Mouse (Mus musculus): ENCODE results near the gene Trub1. TPM values are rescaled to one million over a fixed set of nuclear protein-coding genes. Genes with fewer than 3 reads are reported as not detected.

Gene Trub1
- total RNA-seq, 4 experiments from 2014 or later, result 2.1 to 6.7 (median 5.4) TPM

- no peak for DNase-seq (ENCODE audit: low spot score)
Observed at GRCm38 (mm10) chr19:57441501-57441900, 11.2 kb upstream of the Trub1 start.

- DNase-seq (ENCODE audit: low spot score), result no peak
Observed at GRCm38 (mm10) chr19:57442936-57443657, 9.6 kb upstream of the Trub1 start.

GRCm38 (mm10) chr19:57445049-57445448, 7.7 kb upstream of the Trub1 start:
- no peak for DNase-seq (ENCODE audit: low spot score)

- no peak for DNase-seq (ENCODE audit: low spot score)
Observed at GRCm38 (mm10) chr19:57450849-57451248, 1.9 kb upstream of the Trub1 start.

- DNase-seq (ENCODE audit: low spot score), result no peak
Observed at GRCm38 (mm10) chr19:57451762-57452161, 950 bp upstream of the Trub1 start.

GRCm38 (mm10) chr19:57453218-57453600, 497 bp downstream of the Trub1 start:
- DNase-seq (ENCODE audit: low spot score), result no peak

GRCm38 (mm10) chr19:57455286-57455960, 2.7 kb downstream of the Trub1 start:
- DNase-seq (ENCODE audit: low spot score), result no peak

- DNase-seq (ENCODE audit: low spot score), result peak; percentile 50
Observed at GRCm38 (mm10) chr19:57457075-57457474, 4.4 kb downstream of the Trub1 start.

- DNase-seq (ENCODE audit: low spot score), result no peak
Observed at GRCm38 (mm10) chr19:57463741-57464140, 11.0 kb downstream of the Trub1 start.

GRCm38 (mm10) chr19:57465742-57466141, 13.0 kb downstream of the Trub1 start:
- DNase-seq (ENCODE audit: low spot score), result no peak

GRCm38 (mm10) chr19:57471033-57471432, 18.3 kb downstream of the Trub1 start:
- no peak for DNase-seq (ENCODE audit: low spot score)

- DNase-seq (ENCODE audit: low spot score), result no peak
Observed at GRCm38 (mm10) chr19:57472169-57472568, 19.5 kb downstream of the Trub1 start.

- DNase-seq (ENCODE audit: low spot score), result peak; percentile 14
Observed at GRCm38 (mm10) chr19:57473301-57473700, 20.6 kb downstream of the Trub1 start.

- no peak for DNase-seq (ENCODE audit: low spot score)
Observed at GRCm38 (mm10) chr19:57475298-57475697, 22.6 kb downstream of the Trub1 start.

GRCm38 (mm10) chr19:57477310-57477709, 24.6 kb downstream of the Trub1 start:
- DNase-seq (ENCODE audit: low spot score), result no peak

GRCm38 (mm10) chr19:57478056-57478455, 25.3 kb downstream of the Trub1 start:
- DNase-seq (ENCODE audit: low spot score), result no peak

- no peak for DNase-seq (ENCODE audit: low spot score)
Observed at GRCm38 (mm10) chr19:57479886-57480655, 27.4 kb downstream of the Trub1 start.

- DNase-seq (ENCODE audit: low spot score), result no peak
Observed at GRCm38 (mm10) chr19:57481743-57482259, 29.1 kb downstream of the Trub1 start.

GRCm38 (mm10) chr19:57482815-57483214, 30.1 kb downstream of the Trub1 start:
- DNase-seq (ENCODE audit: low spot score), result peak; percentile 19

GRCm38 (mm10) chr19:57487051-57487658, 34.4 kb downstream of the Trub1 start:
- no peak for DNase-seq (ENCODE audit: low spot score)

- DNase-seq (ENCODE audit: low spot score), result no peak
Observed at GRCm38 (mm10) chr19:57489527-57489926, 36.8 kb downstream of the Trub1 start.

GRCm38 (mm10) chr19:57491030-57491429, 38.3 kb downstream of the Trub1 start:
- DNase-seq (ENCODE audit: low spot score), result no peak
